Mouse (Mus musculus): ENCODE data around the gene Hacl1. TPM values are rescaled to one million over a fixed set of nuclear protein-coding genes. Genes with fewer than 3 reads are reported as not detected.

Gene Hacl1
- polyA plus RNA-seq, 1 experiment from 2014 or later, result 15.5 TPM

- H3K4me1 ChIP-seq (replicated peaks), result peaks cover 44% of the 10 kb centered on the region
- peak overlapping the region; percentile 66 for H3K27ac ChIP-seq
- no peak overlapping the region for H3K4me2 ChIP-seq (replicated peaks)
- no peaks in the 10 kb centered on the region for H3K9me3 ChIP-seq
- H3K27me3 ChIP-seq (replicated peaks), result no peaks in the 10 kb centered on the region
- H3K4me3 ChIP-seq (replicated peaks), result no peak overlapping the region
- no peak for ATAC-seq
- no peak overlapping the region for H3K9ac ChIP-seq
- 45% methylated on average over 10 of the region's 10 CpGs for WGBS
- H3K36me3 ChIP-seq, result no peaks in the 10 kb centered on the region
Measured at GRCm38 (mm10) chr14:31659501-31660181, 18.6 kb upstream of the Hacl1 start.

GRCm38 (mm10) chr14:31658126-31658680, 17.1 kb upstream of the Hacl1 start:
- no peaks in the 10 kb centered on the region for H3K9me3 ChIP-seq
- H3K4me3 ChIP-seq (replicated peaks), result no peak overlapping the region
- H3K27ac ChIP-seq, result peak overlapping the region; percentile 17; the same call in 1 of the 2 replicates
- H3K4me1 ChIP-seq (replicated peaks), result peaks cover 31% of the 10 kb centered on the region
- H3K9ac ChIP-seq, result no peak overlapping the region
- no peak overlapping the region for H3K4me2 ChIP-seq (replicated peaks)
- H3K36me3 ChIP-seq, result no peaks in the 10 kb centered on the region
- H3K27me3 ChIP-seq (replicated peaks), result no peaks in the 10 kb centered on the region
- 88% methylated on average over 8 of the region's 8 CpGs for WGBS
- no peak for ATAC-seq

- Histone ChIP-seq H3K9me3 (no peaks in the 10 kb centered on the region), H3K4me1 (replicated peaks) (peaks cover 22% of the 10 kb centered on the region), H3K27ac (no peak overlapping the region), H3K4me2 (replicated peaks) (no peak overlapping the region), H3K4me3 (replicated peaks) (no peak overlapping the region), H3K27me3 (replicated peaks) (no peaks in the 10 kb centered on the region), H3K9ac (no peak overlapping the region), H3K36me3 (no peaks in the 10 kb centered on the region)
- WGBS, result 29% methylated on average over 5 of the region's 5 CpGs
- no peak for ATAC-seq
Measured at GRCm38 (mm10) chr14:31656857-31657645, 16.0 kb upstream of the Hacl1 start.

GRCm38 (mm10) chr14:31656386-31656785, 15.3 kb upstream of the Hacl1 start:
- no peak overlapping the region for H3K27ac ChIP-seq
- no peak for ATAC-seq
- no peaks in the 10 kb centered on the region for H3K36me3 ChIP-seq
- H3K4me3 ChIP-seq (replicated peaks), result no peak overlapping the region
- H3K9ac ChIP-seq, result no peak overlapping the region
- no peak overlapping the region for H3K4me2 ChIP-seq (replicated peaks)
- H3K27me3 ChIP-seq (replicated peaks), result no peaks in the 10 kb centered on the region
- peaks cover 20% of the 10 kb centered on the region for H3K4me1 ChIP-seq (replicated peaks)
- WGBS, result 69% methylated on average over 7 of the region's 7 CpGs
- H3K9me3 ChIP-seq, result no peaks in the 10 kb centered on the region

- Histone ChIP-seq H3K4me2 (replicated peaks) (no peak overlapping the region), H3K27me3 (replicated peaks) (no peaks in the 10 kb centered on the region), H3K4me3 (replicated peaks) (no peak overlapping the region), H3K9ac (no peak overlapping the region), H3K36me3 (no peaks in the 10 kb centered on the region), H3K9me3 (no peaks in the 10 kb centered on the region), H3K4me1 (replicated peaks) (peaks cover 18% of the 10 kb centered on the region), H3K27ac (no peak overlapping the region)
- ATAC-seq, result no peak
- 85% methylated on average over 14 of the region's 14 CpGs for WGBS
Measured at GRCm38 (mm10) chr14:31655406-31655805, 14.3 kb upstream of the Hacl1 start.

- Histone ChIP-seq H3K27ac (no peak overlapping the region), H3K9ac (no peak overlapping the region), H3K4me3 (replicated peaks) (no peak overlapping the region), H3K36me3 (no peaks in the 10 kb centered on the region), H3K27me3 (replicated peaks) (no peaks in the 10 kb centered on the region), H3K4me1 (replicated peaks) (peaks cover 13% of the 10 kb centered on the region), H3K4me2 (replicated peaks) (no peak overlapping the region), H3K9me3 (no peaks in the 10 kb centered on the region)
- ATAC-seq, result no peak
- 91% methylated on average over 5 of the region's 5 CpGs for WGBS
Measured at GRCm38 (mm10) chr14:31654816-31655215, 13.7 kb upstream of the Hacl1 start.

- no peaks in the 10 kb centered on the region for H3K9me3 ChIP-seq
- no peak for ATAC-seq
- H3K9ac ChIP-seq, result no peak overlapping the region
- H3K4me3 ChIP-seq (replicated peaks), result no peak overlapping the region
- 76% methylated on average over 14 of the region's 14 CpGs for WGBS
- H3K4me1 ChIP-seq (replicated peaks), result peaks cover 10% of the 10 kb centered on the region
- no peak overlapping the region for H3K27ac ChIP-seq
- no peaks in the 10 kb centered on the region for H3K36me3 ChIP-seq
- no peaks in the 10 kb centered on the region for H3K27me3 ChIP-seq (replicated peaks)
- H3K4me2 ChIP-seq (replicated peaks), result no peak overlapping the region
Measured at GRCm38 (mm10) chr14:31653101-31653875, 12.2 kb upstream of the Hacl1 start.

- no peaks in the 10 kb centered on the region for H3K27me3 ChIP-seq (replicated peaks)
- H3K4me2 ChIP-seq (replicated peaks), result no peak overlapping the region
- peaks cover 10% of the 10 kb centered on the region for H3K4me1 ChIP-seq (replicated peaks)
- WGBS, result 74% methylated on average over 1 of the region's 1 CpGs
- H3K27ac ChIP-seq, result no peak overlapping the region
- no peaks in the 10 kb centered on the region for H3K36me3 ChIP-seq
- ATAC-seq, result no peak
- no peak overlapping the region for H3K4me3 ChIP-seq (replicated peaks)
- H3K9me3 ChIP-seq, result no peaks in the 10 kb centered on the region
- H3K9ac ChIP-seq, result no peak overlapping the region
Measured at GRCm38 (mm10) chr14:31652624-31653023, 11.5 kb upstream of the Hacl1 start.

GRCm38 (mm10) chr14:31652106-31652505, 11.0 kb upstream of the Hacl1 start:
- H3K4me3 ChIP-seq (replicated peaks), result no peak overlapping the region
- ATAC-seq, result no peak
- no peak overlapping the region for H3K27ac ChIP-seq
- H3K9me3 ChIP-seq, result no peaks in the 10 kb centered on the region
- 0 out of 2 replicates have a peak, but pooled peaks cover 6% of the 10 kb centered on the region for H3K4me1 ChIP-seq (replicated peaks)
- no peak overlapping the region for H3K4me2 ChIP-seq (replicated peaks)
- H3K9ac ChIP-seq, result no peak overlapping the region
- H3K27me3 ChIP-seq (replicated peaks), result no peaks in the 10 kb centered on the region
- 60% methylated on average over 5 of the region's 5 CpGs for WGBS
- H3K36me3 ChIP-seq, result no peaks in the 10 kb centered on the region

GRCm38 (mm10) chr14:31651206-31651605, 10.1 kb upstream of the Hacl1 start:
- no peak overlapping the region for H3K4me2 ChIP-seq (replicated peaks)

GRCm38 (mm10) chr14:31650347-31650746, 9.3 kb upstream of the Hacl1 start:
- no peaks in the 10 kb centered on the region for H3K9me3 ChIP-seq
- 0 out of 2 replicates have a peak, but pooled peaks cover 6% of the 10 kb centered on the region for H3K4me1 ChIP-seq (replicated peaks)
- no peak overlapping the region for H3K4me2 ChIP-seq (replicated peaks)
- no peak overlapping the region for H3K4me3 ChIP-seq (replicated peaks)
- H3K27ac ChIP-seq, result no peak overlapping the region
- H3K9ac ChIP-seq, result no peak overlapping the region
- H3K36me3 ChIP-seq, result no peaks in the 10 kb centered on the region
- no peaks in the 10 kb centered on the region for H3K27me3 ChIP-seq (replicated peaks)
- 92% methylated on average over 3 of the region's 3 CpGs for WGBS
- no peak for ATAC-seq

More at GRCm38 (mm10) chr14:31651206-31651605, 10.1 kb upstream of the Hacl1 start:
- 73% methylated on average over 7 of the region's 7 CpGs for WGBS
- ATAC-seq, result no peak
- no peaks in the 10 kb centered on the region for H3K27me3 ChIP-seq (replicated peaks)
- 0 out of 2 replicates have a peak, but pooled peaks cover 6% of the 10 kb centered on the region for H3K4me1 ChIP-seq (replicated peaks)
- no peaks in the 10 kb centered on the region for H3K9me3 ChIP-seq
- no peak overlapping the region for H3K9ac ChIP-seq
- no peaks in the 10 kb centered on the region for H3K36me3 ChIP-seq
- no peak overlapping the region for H3K27ac ChIP-seq
- no peak overlapping the region for H3K4me3 ChIP-seq (replicated peaks)

GRCm38 (mm10) chr14:31647991-31648390, 6.9 kb upstream of the Hacl1 start:
- 88% methylated on average over 10 of the region's 10 CpGs for WGBS
- no peak overlapping the region for H3K9ac ChIP-seq
- H3K27me3 ChIP-seq (replicated peaks), result no peaks in the 10 kb centered on the region
- no peak overlapping the region for H3K4me2 ChIP-seq (replicated peaks)
- no peak overlapping the region for H3K27ac ChIP-seq
- 0 out of 2 replicates have a peak, but pooled peaks cover 6% of the 10 kb centered on the region for H3K4me1 ChIP-seq (replicated peaks)
- ATAC-seq, result no peak
- H3K9me3 ChIP-seq, result no peaks in the 10 kb centered on the region
- no peaks in the 10 kb centered on the region for H3K36me3 ChIP-seq
- no peak overlapping the region for H3K4me3 ChIP-seq (replicated peaks)

Data from intestine, embryonic 15.5 days (tissue).